Mouse (Mus musculus): Measurements from ENCODE around the gene Lyg1. TPM values are rescaled to one million over a fixed set of nuclear protein-coding genes. Genes with fewer than 3 reads are reported as not detected.
"Not testable (repeated sequence)": the region's sequence is repeated elsewhere in the genome, so short reads cannot be mapped to it uniquely, and the experiment has no call there.

The Lyg1 gene
- polyA plus RNA-seq, 1 experiment from 2014 or later = not detected

- 94% methylated on average over 1 of the region's 1 CpGs for WGBS
- H3K4me2 ChIP-seq (replicated peaks) = no peak overlapping the region
- no peak overlapping the region for H3K4me3 ChIP-seq (replicated peaks)
- H3K27me3 ChIP-seq = no peaks in the 10 kb centered on the region
- ATAC-seq = no peak
- no peak overlapping the region for H3K9ac ChIP-seq (replicated peaks)
- no peaks in the 10 kb centered on the region for H3K4me1 ChIP-seq (replicated peaks)
- H3K27ac ChIP-seq = no peak overlapping the region
- no peaks in the 10 kb centered on the region for H3K9me3 ChIP-seq
- H3K36me3 ChIP-seq = peaks cover 33% of the 10 kb centered on the region
Measured at GRCm38 (mm10) chr1:37984326-37984725, 26.8 kb upstream of the Lyg1 start.

- Histone ChIP-seq H3K9me3 (no peaks in the 10 kb centered on the region), H3K4me2 (replicated peaks) (no peak overlapping the region), H3K4me1 (replicated peaks) (no peaks in the 10 kb centered on the region), H3K4me3 (replicated peaks) (no peak overlapping the region), H3K27ac (no peak overlapping the region), H3K36me3 (no peaks in the 10 kb centered on the region), H3K9ac (replicated peaks) (no peak overlapping the region), H3K27me3 (no peaks in the 10 kb centered on the region)
- ATAC-seq = no peak
- WGBS = 93% methylated on average over 7 of the region's 7 CpGs
Measured at GRCm38 (mm10) chr1:37977303-37977702, 19.7 kb upstream of the Lyg1 start.

DNA sequence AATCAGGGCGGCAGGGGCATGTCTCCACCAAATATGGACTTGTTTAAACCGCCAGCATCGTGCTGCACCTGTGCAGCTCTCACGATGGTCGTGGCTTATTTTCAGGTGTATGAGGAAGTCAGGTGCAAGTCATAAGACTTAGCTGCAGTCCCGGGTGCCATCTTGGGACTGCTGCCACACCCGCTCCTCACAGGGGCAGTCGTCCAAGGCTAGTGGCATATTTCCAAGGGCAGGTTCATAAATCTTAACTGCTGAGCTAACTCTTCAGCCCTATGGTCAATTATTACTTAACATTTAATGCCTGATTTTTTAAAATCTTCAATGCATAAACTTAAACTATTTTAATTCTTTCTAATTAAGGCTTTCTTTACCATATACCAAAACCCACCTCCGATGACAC lies 19.1 kb upstream of the Lyg1 start:
- WGBS = 85% methylated on average over 9 of the region's 9 CpGs
- not testable (repeated sequence) for H3K27ac ChIP-seq; ATAC-seq; H3K9ac ChIP-seq (replicated peaks); H3K4me1 ChIP-seq (replicated peaks); H3K4me3 ChIP-seq (replicated peaks); H3K4me2 ChIP-seq (replicated peaks); H3K36me3 ChIP-seq; H3K27me3 ChIP-seq; H3K9me3 ChIP-seq

- H3K9me3 ChIP-seq = no peaks in the 10 kb centered on the region
- no peak overlapping the region for H3K4me2 ChIP-seq (replicated peaks)
- H3K9ac ChIP-seq (replicated peaks) = no peak overlapping the region
- H3K27me3 ChIP-seq = no peaks in the 10 kb centered on the region
- H3K4me1 ChIP-seq (replicated peaks) = no peaks in the 10 kb centered on the region
- no peaks in the 10 kb centered on the region for H3K36me3 ChIP-seq
- no peak for ATAC-seq
- no peak overlapping the region for H3K27ac ChIP-seq
- WGBS = 64% methylated on average over 4 of the region's 4 CpGs
- H3K4me3 ChIP-seq (replicated peaks) = no peak overlapping the region
Measured at GRCm38 (mm10) chr1:37971520-37971919, 14.0 kb upstream of the Lyg1 start.

DNA sequence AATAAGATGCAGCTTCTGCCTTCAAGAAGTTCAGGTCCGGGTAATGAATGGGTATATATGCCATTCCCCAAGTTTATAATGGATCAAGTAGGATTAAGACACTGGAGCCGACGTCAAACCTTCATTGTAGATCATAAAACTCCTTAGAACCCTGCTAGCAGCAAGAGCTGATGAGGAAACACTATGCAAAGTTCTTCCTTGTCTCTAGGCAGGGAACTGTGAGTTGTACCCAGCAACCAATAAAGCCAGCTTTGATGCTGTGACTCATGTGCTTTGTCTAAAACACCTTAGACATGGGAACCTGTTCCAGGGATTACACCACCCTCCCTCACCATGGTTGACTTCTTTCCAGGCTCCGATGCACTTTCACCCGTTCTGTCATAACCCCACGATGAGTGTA lies 11.2 kb upstream of the Lyg1 start:
- Histone ChIP-seq H3K36me3 (no peaks in the 10 kb centered on the region), H3K4me3 (replicated peaks) (no peak overlapping the region), H3K9ac (replicated peaks) (no peak overlapping the region), H3K27me3 (no peaks in the 10 kb centered on the region), H3K4me2 (replicated peaks) (no peak overlapping the region), H3K9me3 (no peaks in the 10 kb centered on the region), H3K4me1 (replicated peaks) (no peaks in the 10 kb centered on the region), H3K27ac (no peak overlapping the region)
- no peak for ATAC-seq
- 86% methylated on average over 6 of the region's 6 CpGs for WGBS

DNA sequence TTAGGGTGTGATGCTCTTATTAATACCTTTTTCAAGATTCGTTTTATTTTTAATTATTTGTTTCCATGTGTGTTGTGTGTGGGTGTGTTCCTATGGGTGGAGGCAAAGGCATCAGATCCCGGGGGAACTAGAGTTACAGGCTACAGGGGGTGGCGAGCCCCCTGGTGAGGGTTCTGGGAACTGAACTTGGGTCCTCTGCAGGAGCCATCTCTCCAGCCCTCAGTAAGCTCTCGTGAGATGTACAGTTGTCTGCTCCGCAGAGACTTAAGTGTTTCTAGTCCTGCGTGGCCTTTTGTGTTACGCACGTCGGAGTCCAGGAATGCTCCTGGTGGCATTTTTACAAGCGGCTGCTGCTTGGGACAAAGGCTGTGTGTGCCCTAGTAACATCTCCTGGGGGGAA lies 8.0 kb upstream of the Lyg1 start:
- WGBS = 72% methylated on average over 10 of the region's 10 CpGs
- no peak for ATAC-seq
- Histone ChIP-seq H3K27ac (no peak overlapping the region), H3K4me2 (replicated peaks) (no peak overlapping the region), H3K36me3 (no peaks in the 10 kb centered on the region), H3K9ac (replicated peaks) (no peak overlapping the region), H3K9me3 (0 out of 2 replicates have a peak, but pooled peaks cover 3% of the 10 kb centered on the region), H3K4me1 (replicated peaks) (no peaks in the 10 kb centered on the region), H3K4me3 (replicated peaks) (no peak overlapping the region), H3K27me3 (no peaks in the 10 kb centered on the region)

GRCm38 (mm10) chr1:37959486-37959885 lies 1.9 kb upstream of the Lyg1 start:
- WGBS = 63% methylated on average over 5 of the region's 5 CpGs
- Histone ChIP-seq H3K9ac (replicated peaks) (no peak overlapping the region), H3K4me1 (replicated peaks) (0 out of 2 replicates have a peak, but pooled peaks cover 6% of the 10 kb centered on the region), H3K27me3 (no peaks in the 10 kb centered on the region), H3K27ac (no peak overlapping the region), H3K9me3 (0 out of 2 replicates have a peak, but pooled peaks cover 3% of the 10 kb centered on the region), H3K4me3 (replicated peaks) (no peak overlapping the region), H3K36me3 (no peaks in the 10 kb centered on the region), H3K4me2 (replicated peaks) (no peak overlapping the region)
- 0 out of 2 replicates have a peak, but pooled peaks have one; percentile 53 for ATAC-seq

- Histone ChIP-seq H3K36me3 (no peaks in the 10 kb centered on the region), H3K4me3 (replicated peaks) (no peak overlapping the region), H3K9me3 (0 out of 2 replicates have a peak, but pooled peaks cover 3% of the 10 kb centered on the region), H3K4me2 (replicated peaks) (no peak overlapping the region), H3K27ac (no peak overlapping the region), H3K9ac (replicated peaks) (no peak overlapping the region), H3K4me1 (replicated peaks) (0 out of 2 replicates have a peak, but pooled peaks cover 6% of the 10 kb centered on the region), H3K27me3 (no peaks in the 10 kb centered on the region)
- no peak for ATAC-seq
- WGBS = 92% methylated on average over 2 of the region's 2 CpGs
Measured at GRCm38 (mm10) chr1:37958516-37958915, 957 bp upstream of the Lyg1 start.

GRCm38 (mm10) chr1:37956690-37957431 lies 698 bp downstream of the Lyg1 start:
- Histone ChIP-seq H3K4me2 (replicated peaks) (no peak overlapping the region), H3K9ac (replicated peaks) (no peak overlapping the region), H3K4me3 (replicated peaks) (no peak overlapping the region), H3K9me3 (0 out of 2 replicates have a peak, but pooled peaks cover 2% of the 10 kb centered on the region), H3K4me1 (replicated peaks) (0 out of 2 replicates have a peak, but pooled peaks cover 6% of the 10 kb centered on the region), H3K27me3 (no peaks in the 10 kb centered on the region), H3K27ac (no peak overlapping the region), H3K36me3 (no peaks in the 10 kb centered on the region)
- ATAC-seq = no peak
- WGBS = 28% methylated on average over 3 of the region's 3 CpGs

DNA sequence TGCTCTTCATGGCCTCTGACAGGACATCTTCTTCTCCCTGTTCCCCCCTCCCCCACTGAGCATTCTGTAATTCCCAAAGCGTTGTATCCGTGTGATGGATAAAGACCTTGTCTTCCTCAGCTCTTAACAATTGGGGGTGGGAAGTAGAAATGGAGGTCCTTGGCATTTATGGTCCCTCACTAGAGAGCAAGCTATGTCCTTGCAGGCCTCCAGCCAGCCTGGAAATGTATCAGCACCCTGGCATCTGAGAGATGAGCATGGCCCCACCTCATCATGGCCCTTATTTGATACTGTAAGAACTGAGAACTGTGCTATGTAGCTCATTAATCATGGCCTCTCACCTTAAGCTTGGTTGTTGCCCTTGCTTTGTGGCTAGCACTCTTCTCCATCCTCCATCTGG lies 2.3 kb downstream of the Lyg1 start:
- no peaks in the 10 kb centered on the region for H3K9me3 ChIP-seq
- no peak overlapping the region for H3K4me2 ChIP-seq (replicated peaks)
- H3K9ac ChIP-seq (replicated peaks) = no peak overlapping the region
- H3K36me3 ChIP-seq = no peaks in the 10 kb centered on the region
- H3K4me3 ChIP-seq (replicated peaks) = no peak overlapping the region
- ATAC-seq = no peak
- 91% methylated on average over 2 of the region's 2 CpGs for WGBS
- 0 out of 2 replicates have a peak, but pooled peaks cover 6% of the 10 kb centered on the region for H3K4me1 ChIP-seq (replicated peaks)
- no peaks in the 10 kb centered on the region for H3K27me3 ChIP-seq
- no peak overlapping the region for H3K27ac ChIP-seq

DNA sequence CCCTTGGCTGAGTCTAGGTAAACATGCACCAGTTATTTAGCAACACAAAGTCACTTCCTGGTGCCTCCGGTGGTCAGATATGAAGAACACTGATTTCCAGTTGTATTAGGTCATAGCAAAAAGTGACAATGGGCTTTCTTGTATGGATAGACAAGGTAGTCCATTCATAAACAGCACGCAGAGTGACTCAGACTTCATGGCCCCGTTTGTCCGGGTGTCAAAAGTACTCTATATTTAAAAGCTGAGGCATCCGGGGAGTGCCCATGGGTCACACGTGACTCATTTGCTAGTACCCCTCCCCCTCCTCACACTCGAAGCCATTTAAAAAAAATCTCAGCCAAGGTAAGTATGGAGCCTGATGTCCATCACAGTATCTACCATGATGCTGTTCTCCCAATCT lies 2.8 kb downstream of the Lyg1 start:
- Histone ChIP-seq H3K27ac (no peak overlapping the region), H3K4me2 (replicated peaks) (no peak overlapping the region), H3K4me1 (replicated peaks) (0 out of 2 replicates have a peak, but pooled peaks cover 6% of the 10 kb centered on the region), H3K9ac (replicated peaks) (no peak overlapping the region), H3K9me3 (no peaks in the 10 kb centered on the region), H3K36me3 (no peaks in the 10 kb centered on the region), H3K27me3 (no peaks in the 10 kb centered on the region), H3K4me3 (replicated peaks) (no peak overlapping the region)
- whole genome bisulfite sequencing = 90% methylated on average over 7 of the region's 7 CpGs
- ATAC-seq = no peak

DNA sequence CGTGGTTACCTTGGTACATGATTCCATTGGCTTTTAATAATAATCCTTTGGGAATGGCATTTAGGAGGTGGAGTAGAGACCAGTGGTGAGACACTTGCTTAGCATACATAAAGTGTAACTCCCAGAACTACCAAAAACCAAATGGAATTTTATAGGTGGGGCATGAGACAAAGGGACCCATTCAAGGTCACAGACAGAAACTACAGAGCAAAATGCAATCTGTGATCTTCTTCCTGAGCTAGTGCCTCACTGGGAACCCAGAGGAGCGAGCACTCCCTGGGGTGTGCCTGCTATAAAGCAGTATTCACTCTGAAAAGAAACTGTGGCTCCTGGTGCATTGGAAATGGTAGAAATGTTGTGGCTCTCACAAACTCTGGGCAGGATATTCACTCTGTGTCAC lies 8.7 kb downstream of the Lyg1 start:
- Histone ChIP-seq H3K9me3 (no peaks in the 10 kb centered on the region), H3K36me3 (no peaks in the 10 kb centered on the region), H3K4me1 (replicated peaks) (no peaks in the 10 kb centered on the region), H3K9ac (replicated peaks) (no peak overlapping the region), H3K27me3 (no peaks in the 10 kb centered on the region), H3K4me3 (replicated peaks) (no peak overlapping the region), H3K4me2 (replicated peaks) (no peak overlapping the region), H3K27ac (no peak overlapping the region)
- no peak for ATAC-seq
- WGBS = 88% methylated on average over 2 of the region's 2 CpGs

DNA sequence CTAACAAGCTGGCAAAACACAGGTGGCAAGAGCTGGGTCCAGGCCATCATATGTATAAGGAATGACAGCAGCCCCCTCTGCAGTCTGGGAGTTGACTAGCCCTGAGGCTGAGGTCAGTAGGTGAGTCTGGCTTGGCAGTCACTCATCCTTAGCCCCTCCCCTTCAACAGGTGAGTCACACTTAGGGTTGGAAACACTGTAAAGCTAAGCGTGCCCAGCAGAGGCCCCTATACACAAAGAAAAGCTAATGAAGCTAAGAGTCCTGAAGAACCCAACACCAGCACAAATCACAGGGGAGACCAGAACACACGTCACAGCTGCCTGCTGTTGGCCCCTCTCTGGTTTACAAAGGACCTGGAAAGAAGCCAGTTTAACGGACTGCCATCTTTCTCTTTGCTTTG lies 25.8 kb downstream of the Lyg1 start:
- H3K4me3 ChIP-seq (replicated peaks) = no peak overlapping the region
- no peak overlapping the region for H3K4me2 ChIP-seq (replicated peaks)
- no peak overlapping the region for H3K27ac ChIP-seq
- no peaks in the 10 kb centered on the region for H3K27me3 ChIP-seq
- no peaks in the 10 kb centered on the region for H3K36me3 ChIP-seq
- WGBS = 24% methylated on average over 3 of the region's 3 CpGs
- ATAC-seq = no peak
- no peaks in the 10 kb centered on the region for H3K9me3 ChIP-seq
- H3K9ac ChIP-seq (replicated peaks) = no peak overlapping the region
- H3K4me1 ChIP-seq (replicated peaks) = no peaks in the 10 kb centered on the region
